Mouse (Mus musculus) forebrain, embryonic 12.5 days (tissue): ENCODE results near the gene Glb1l. TPM values are rescaled to one million over a fixed set of nuclear protein-coding genes. Genes with fewer than 3 reads are reported as not detected.
A peak's percentile ranks its signal among the peaks of the same experiment; 100 is the strongest.

Source experiments
- ATAC-seq: fragments of 200-750 bp; cut with Nextera tagmentation; 2 replicates; pipeline ENCODE4 v1.8.0; 2017; ENCODE audit warnings: moderate TSS enrichment; ENCODE audit not compliant: low FRiP score
- H3K27ac ChIP-seq: fragments of 300-500 bp; sonication (generic); 2 replicates; pipeline ENCODE4 v1.5.1; 2016; ENCODE audit warnings: mild to moderate bottlenecking
- H3K27me3 ChIP-seq: fragments of 300-500 bp; sonication (generic); 2 replicates; pipeline ENCODE4 v1.6.1; 2016; ENCODE audit warnings: mild to moderate bottlenecking
- H3K36me3 ChIP-seq: fragments of 300-500 bp; sonication (generic); replicated peaks from 2 replicates; pipeline ENCODE4 v1.6.1; 2016; ENCODE audit warnings: mild to moderate bottlenecking
- H3K4me1 ChIP-seq: fragments of 300-500 bp; sonication (generic); 2 replicates; pipeline ENCODE4 v1.6.1; 2016
- H3K4me2 ChIP-seq: fragments of 300-500 bp; sonication (generic); 2 replicates; pipeline ENCODE4 v1.6.1; 2016; ENCODE audit warnings: mild to moderate bottlenecking, moderate library complexity
- H3K4me3 ChIP-seq: fragments of 300-500 bp; sonication (generic); replicated peaks from 2 replicates; pipeline ENCODE4 v1.5.1; 2016; ENCODE audit warnings: mild to moderate bottlenecking
- H3K9ac ChIP-seq: fragments of 300-500 bp; sonication (generic); 2 replicates; pipeline ENCODE4 v1.6.1; 2016; ENCODE audit warnings: mild to moderate bottlenecking
- H3K9me3 ChIP-seq: fragments of 300-500 bp; sonication (generic); 2 replicates; pipeline ENCODE4 v1.6.1; 2016
- WGBS: fragments of 180-500 bp; shearing (Covaris S2); methylation state at CpG from one replicate; pipeline ENCODE4 v1.1.7; 2016; 5-methylcytosine and 5-hydroxymethylcytosine counted together
- polyA plus RNA-seq: library from polyadenylated mRNA; unstranded; fragments of >200 nt; fragmentation: Nextera tagmentation; extraction: Ambion mirVana; gene quantifications from 2 replicates; pipeline ENCODE4 v1.2.1, GENCODE M21; 2016

The Glb1l gene
- polyA plus RNA-seq, 1 experiment from 2014 or later, result 22.7 TPM

DNA sequence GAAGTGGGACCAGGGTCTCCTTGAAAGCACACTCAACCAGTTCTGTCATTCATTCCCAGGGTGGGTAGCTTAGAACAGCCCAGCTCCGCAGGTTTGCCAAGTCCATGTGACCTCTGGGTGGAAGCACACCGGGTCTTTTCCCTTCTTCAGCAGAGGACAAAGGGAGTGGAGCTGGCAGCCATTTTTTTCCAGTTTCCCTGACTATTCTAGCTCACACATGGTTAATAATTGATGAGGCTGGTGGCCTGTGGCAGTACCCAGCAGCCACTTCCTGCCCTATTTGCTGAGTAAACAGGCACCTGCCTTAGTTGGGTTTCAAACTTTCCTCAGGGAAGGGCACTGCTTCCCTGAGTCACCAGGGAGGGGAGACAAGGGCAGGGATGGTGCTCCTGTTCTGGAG, 3.8 kb upstream of the Glb1l start:
- peaks cover 41% of the 10 kb centered on the region for H3K36me3 ChIP-seq
- 78% methylated on average over 2 of the region's 2 CpGs for WGBS
- peaks cover 42% of the 10 kb centered on the region for H3K4me1 ChIP-seq

GRCm38 (mm10) chr1:75213096-75213495, 2.5 kb upstream of the Glb1l start:
- Histone ChIP-seq H3K4me3 (no peak overlapping the region), H3K36me3 (peaks cover 41% of the 10 kb centered on the region), H3K4me1 (peaks cover 40% of the 10 kb centered on the region), H3K4me2 (no peak overlapping the region), H3K9ac (no peak overlapping the region), H3K27me3 (peaks cover 33% of the 10 kb centered on the region), H3K9me3 (no peaks in the 10 kb centered on the region), H3K27ac (no peak overlapping the region)
- ATAC-seq, result no peak
- 91% methylated on average over 7 of the region's 7 CpGs for WGBS

More for the DNA sequence above, 3.8 kb upstream of the Glb1l start:
- ATAC-seq, result no peak
- no peak overlapping the region for H3K27ac ChIP-seq
- H3K9me3 ChIP-seq, result no peaks in the 10 kb centered on the region
- no peak overlapping the region for H3K9ac ChIP-seq
- no peak overlapping the region for H3K4me2 ChIP-seq
- no peak overlapping the region for H3K4me3 ChIP-seq
- H3K27me3 ChIP-seq, result peaks cover 41% of the 10 kb centered on the region

DNA sequence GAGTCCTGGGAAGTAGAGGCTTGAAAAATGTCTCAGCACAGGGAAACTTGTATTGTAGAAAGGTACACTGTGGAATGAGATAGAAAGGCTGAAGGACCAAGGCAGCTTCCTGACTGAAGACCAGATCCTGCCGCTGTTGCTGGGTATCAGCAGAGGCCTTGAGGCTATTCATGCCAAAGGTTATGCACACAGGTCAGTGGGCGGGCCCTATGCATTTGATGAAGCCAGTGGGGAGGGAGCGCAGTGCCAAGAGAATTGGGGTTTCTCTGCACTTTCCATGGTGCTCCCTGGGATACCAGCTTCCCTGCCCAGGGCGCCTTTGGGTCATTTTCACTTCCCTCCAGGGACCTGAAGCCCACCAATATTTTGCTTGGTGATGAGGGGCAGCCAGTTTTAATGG, 1.9 kb upstream of the Glb1l start:
- WGBS, result 89% methylated on average over 4 of the region's 4 CpGs
- Histone ChIP-seq H3K4me1 (peaks cover 39% of the 10 kb centered on the region), H3K4me2 (no peak overlapping the region), H3K36me3 (peaks cover 41% of the 10 kb centered on the region), H3K27me3 (peaks cover 28% of the 10 kb centered on the region), H3K9me3 (no peaks in the 10 kb centered on the region), H3K4me3 (no peak overlapping the region), H3K27ac (no peak overlapping the region), H3K9ac (no peak overlapping the region; the same call in 1 of the 2 replicates)
- no peak for ATAC-seq

GRCm38 (mm10) chr1:75211141-75211708, 612 bp upstream of the Glb1l start:
- peaks cover 41% of the 10 kb centered on the region for H3K36me3 ChIP-seq
- peak overlapping the region; percentile 81 for H3K9ac ChIP-seq
- H3K4me2 ChIP-seq, result peak overlapping the region; percentile 96
- peak overlapping the region; percentile 74 for H3K4me3 ChIP-seq
- H3K9me3 ChIP-seq, result no peaks in the 10 kb centered on the region
- ATAC-seq, result 0 out of 2 replicates have a peak, but pooled peaks have one; percentile 3
- peaks cover 14% of the 10 kb centered on the region for H3K27me3 ChIP-seq
- WGBS, result 11% methylated on average over 17 of the region's 17 CpGs
- H3K27ac ChIP-seq, result no peak overlapping the region
- H3K4me1 ChIP-seq, result peaks cover 39% of the 10 kb centered on the region

DNA sequence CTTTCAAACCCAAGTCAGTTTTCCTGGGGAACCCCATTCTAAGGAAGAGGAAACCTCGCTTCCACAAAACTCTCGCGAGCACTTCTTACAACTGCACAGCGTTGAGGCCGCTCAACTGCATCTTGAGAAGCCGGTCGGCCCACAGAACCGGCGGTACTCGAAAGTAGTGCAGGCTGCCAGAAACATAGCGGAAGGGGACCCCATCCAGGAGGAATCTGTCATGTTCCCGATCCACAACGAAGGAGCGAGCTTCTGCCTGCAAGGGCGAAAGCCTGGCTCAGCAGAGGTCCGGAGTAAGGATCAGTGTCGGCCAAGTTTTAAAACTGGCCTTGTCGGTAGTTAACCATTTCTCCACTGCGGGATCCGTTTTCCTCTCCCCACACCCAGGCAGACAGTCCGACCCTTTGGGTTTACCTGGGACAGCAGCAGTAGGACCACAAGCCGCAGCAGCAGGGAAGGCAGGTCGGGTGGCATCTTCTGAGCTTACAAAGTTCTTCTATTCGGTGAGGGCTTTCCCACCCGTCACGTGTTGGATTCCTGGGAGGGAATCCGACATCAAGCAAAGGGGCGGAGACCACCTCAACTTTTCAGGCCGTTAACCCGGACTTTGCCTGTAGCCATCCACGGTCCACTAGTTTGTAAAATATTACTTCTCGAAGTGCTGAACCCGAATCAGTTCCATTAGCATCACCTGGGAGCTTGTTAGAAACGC, 1.5 kb downstream of the Glb1l start:
- no peak for ATAC-seq
- H3K9ac ChIP-seq, result peak overlapping the region; percentile 66
- H3K4me1 ChIP-seq, result peaks cover 39% of the 10 kb centered on the region
- peaks cover 22% of the 10 kb centered on the region for H3K36me3 ChIP-seq
- peak overlapping the region; percentile 74 for H3K4me3 ChIP-seq
- 17% methylated on average over 34 of the region's 34 CpGs for WGBS
- H3K27ac ChIP-seq, result no peak overlapping the region
- H3K4me2 ChIP-seq, result peak overlapping the region; percentile 96
- peaks cover 9% of the 10 kb centered on the region for H3K27me3 ChIP-seq
- no peaks in the 10 kb centered on the region for H3K9me3 ChIP-seq

DNA sequence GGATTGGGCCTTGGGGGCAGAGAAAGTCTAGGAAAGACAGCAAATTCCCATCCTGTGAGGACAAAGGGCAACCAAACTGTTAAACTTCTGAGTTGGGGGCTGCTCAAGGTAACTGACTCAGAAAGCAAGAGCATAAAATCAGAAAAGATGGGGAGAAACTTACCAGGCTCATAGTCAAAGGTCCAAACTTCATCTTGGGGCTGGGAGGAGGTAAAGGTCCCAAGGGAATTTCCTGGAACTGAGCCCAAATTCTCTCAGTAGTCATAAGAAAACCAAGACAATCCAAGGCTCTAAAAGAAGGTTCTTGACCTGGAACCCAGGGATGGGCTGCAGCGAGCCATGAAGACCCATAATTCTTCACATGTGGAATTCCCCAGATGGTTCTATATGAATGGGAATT, 9.4 kb downstream of the Glb1l start:
- H3K36me3 ChIP-seq, result peaks cover 43% of the 10 kb centered on the region
- H3K27me3 ChIP-seq, result no peaks in the 10 kb centered on the region
- no peak overlapping the region for H3K9ac ChIP-seq
- ATAC-seq, result no peak
- H3K4me2 ChIP-seq, result no peak overlapping the region
- H3K4me3 ChIP-seq, result no peak overlapping the region
- H3K27ac ChIP-seq, result no peak overlapping the region
- WGBS, result 90% methylated on average over 1 of the region's 1 CpGs
- no peaks in the 10 kb centered on the region for H3K9me3 ChIP-seq
- H3K4me1 ChIP-seq, result no peaks in the 10 kb centered on the region

GRCm38 (mm10) chr1:75192452-75192851, 18.2 kb downstream of the Glb1l start:
- no peaks in the 10 kb centered on the region for H3K9me3 ChIP-seq
- H3K4me3 ChIP-seq, result peak overlapping the region; percentile 79
- peaks cover 20% of the 10 kb centered on the region for H3K36me3 ChIP-seq
- H3K4me2 ChIP-seq, result peak overlapping the region; percentile 95
- 1% methylated on average over 19 of the region's 19 CpGs for WGBS
- peak overlapping the region; percentile 90 for H3K9ac ChIP-seq
- ATAC-seq, result peak; percentile 12; the same call in 1 of the 2 replicates
- peak overlapping the region; percentile 83 for H3K27ac ChIP-seq
- no peaks in the 10 kb centered on the region for H3K27me3 ChIP-seq
- H3K4me1 ChIP-seq, result peaks cover 26% of the 10 kb centered on the region

GRCm38 (mm10) chr1:75191622-75192402, 18.8 kb downstream of the Glb1l start, which contains the start of the genes Ankzf1 and Atg9a:
Ankzf1 (plus strand) TSS chr1:75192151.
Atg9a (minus strand) TSS chr1:75192196.
- Histone ChIP-seq H3K36me3 (peaks cover 17% of the 10 kb centered on the region), H3K27me3 (no peaks in the 10 kb centered on the region), H3K4me2 (peak within 1 kb of the TSS; percentile 95), H3K4me1 (peaks cover 26% of the 10 kb centered on the region), H3K4me3 (peak within 1 kb of the TSS; percentile 79), H3K9me3 (no peaks in the 10 kb centered on the region), H3K9ac (peak within 1 kb of the TSS; percentile 90), H3K27ac (peak within 1 kb of the TSS; percentile 83)
- under 1% methylated on average over 55 of the region's 56 CpGs for WGBS
- ATAC-seq, result peak; percentile 100

- Histone ChIP-seq H3K4me3 (peak overlapping the region; percentile 79), H3K9ac (peak overlapping the region; percentile 90), H3K4me2 (peak overlapping the region; percentile 95), H3K9me3 (no peaks in the 10 kb centered on the region), H3K27me3 (no peaks in the 10 kb centered on the region), H3K27ac (peak overlapping the region; percentile 83), H3K36me3 (peaks cover 18% of the 10 kb centered on the region), H3K4me1 (peaks cover 26% of the 10 kb centered on the region)
- WGBS, result 46% methylated on average over 5 of the region's 5 CpGs
- ATAC-seq, result peak; percentile 60; the same call in 1 of the 2 replicates
These were observed 19.4 kb downstream of the Glb1l start for GRCm38 (mm10) chr1:75191258-75191621.

DNA sequence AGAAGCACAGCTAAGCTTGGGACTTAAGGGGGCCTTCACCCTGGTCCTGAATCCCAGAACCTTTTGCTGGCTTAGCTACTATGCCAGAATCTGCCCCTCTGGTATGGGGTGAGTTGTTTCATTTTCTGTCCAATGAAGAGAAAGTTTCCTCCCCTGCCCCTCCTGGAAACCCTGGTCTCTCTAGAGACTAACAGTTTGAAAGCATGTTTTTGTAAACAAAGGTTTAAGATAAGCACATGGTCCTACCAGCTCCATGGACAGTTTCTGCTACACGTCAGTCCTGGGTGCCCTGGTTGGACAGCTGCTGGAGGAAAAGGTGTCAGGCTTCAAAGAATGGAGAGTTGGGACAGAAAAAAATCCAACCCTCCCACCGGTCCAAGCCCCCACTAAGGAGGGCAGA, 20.0 kb downstream of the Glb1l start:
- 0 out of 2 replicates have a peak overlapping the region, but pooled peaks have one; percentile 79 for H3K4me3 ChIP-seq
- H3K4me1 ChIP-seq, result peaks cover 26% of the 10 kb centered on the region
- 0 out of 2 replicates have a peak overlapping the region, but pooled peaks have one; percentile 90 for H3K9ac ChIP-seq
- WGBS, result 80% methylated on average over 2 of the region's 2 CpGs
- no peaks in the 10 kb centered on the region for H3K27me3 ChIP-seq
- H3K27ac ChIP-seq, result no peak overlapping the region
- peaks cover 22% of the 10 kb centered on the region for H3K36me3 ChIP-seq
- no peaks in the 10 kb centered on the region for H3K9me3 ChIP-seq
- ATAC-seq, result no peak
- H3K4me2 ChIP-seq, result peak overlapping the region; percentile 95

- Histone ChIP-seq H3K4me3 (no peak overlapping the region), H3K9me3 (no peaks in the 10 kb centered on the region), H3K27me3 (no peaks in the 10 kb centered on the region), H3K9ac (no peak overlapping the region), H3K4me2 (no peak overlapping the region), H3K36me3 (peaks cover 46% of the 10 kb centered on the region), H3K4me1 (peaks cover 19% of the 10 kb centered on the region), H3K27ac (no peak overlapping the region)
- 88% methylated on average over 2 of the region's 2 CpGs for WGBS
- no peak for ATAC-seq
These were observed 22.6 kb downstream of the Glb1l start for GRCm38 (mm10) chr1:75187914-75188483.

- no peaks in the 10 kb centered on the region for H3K27me3 ChIP-seq
- no peaks in the 10 kb centered on the region for H3K9me3 ChIP-seq
- no peak for ATAC-seq
- no peak overlapping the region for H3K4me2 ChIP-seq
- H3K27ac ChIP-seq, result no peak overlapping the region
- H3K4me1 ChIP-seq, result peaks cover 14% of the 10 kb centered on the region
- no peak overlapping the region for H3K9ac ChIP-seq
- H3K36me3 ChIP-seq, result peaks cover 55% of the 10 kb centered on the region
- H3K4me3 ChIP-seq, result no peak overlapping the region
These were observed 23.5 kb downstream of the Glb1l start for GRCm38 (mm10) chr1:75187126-75187525.
